Mouse (Mus musculus): ENCODE data around the gene H2-T22.

DNA sequence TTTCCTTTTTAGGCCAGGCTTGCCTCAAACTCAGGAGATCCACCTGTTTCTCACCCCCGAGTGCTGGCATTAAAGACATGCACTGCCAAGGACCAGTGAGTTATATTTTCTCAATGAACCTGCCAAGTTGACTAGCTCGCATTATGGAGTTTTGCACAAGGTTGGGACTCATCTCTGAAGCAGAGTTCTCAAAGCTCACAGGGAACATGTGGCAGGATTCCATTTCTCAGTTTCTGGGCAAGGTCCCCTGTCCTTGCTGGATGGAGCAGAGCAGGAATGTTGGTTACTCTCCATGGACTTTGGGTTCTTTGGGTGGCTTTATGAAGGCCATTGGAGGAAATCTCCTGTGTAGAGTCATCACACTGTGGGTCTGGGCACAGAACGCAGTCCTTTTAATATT, 739 bp upstream of the H2-T22 start:
- no peak for TF ChIP-seq CTCF (IDR thresholded peaks at IDR 0.05; ENCODE audit: low read depth, low read length)
- TF ChIP-seq POLR2AphosphoS5 (IDR thresholded peaks at IDR 0.05; ENCODE audit: insufficient replicate concordance, low read depth, low read length), result no peak
- TF ChIP-seq TAL1 (conservative IDR thresholded peaks at IDR 0.05; ENCODE audit: low read depth, low read length), result no peak
- no peak for TF ChIP-seq GATA1 (IDR thresholded peaks at IDR 0.05; ENCODE audit: borderline replicate concordance, low read length)
- no peak for TF ChIP-seq GATA2 (IDR thresholded peaks at IDR 0.05; ENCODE audit: borderline replicate concordance, low read depth, low read length)
